Mouse (Mus musculus): ENCODE data around the gene Dcaf11. TPM values are rescaled to one million over a fixed set of nuclear protein-coding genes. Genes with fewer than 3 reads are reported as not detected.
A peak's percentile ranks its signal among the peaks of the same experiment; 100 is the strongest.

Gene Dcaf11
- polyA plus RNA-seq, 1 experiment, result 25.6 TPM

GRCm38 (mm10) chr14:55577871-55578667, 18.3 kb downstream of the Dcaf11 start, which contains the start of gene Psme1:
Gene Psme1 (plus strand): TSS chr14:55578123.
- H3K9me3 ChIP-seq (replicated peaks; ENCODE audit: control insufficient read depth, insufficient read depth, low read length, poor library complexity, severe bottlenecking), result no peaks in the 10 kb centered on the region
- H3K4me1 ChIP-seq (ENCODE audit: control insufficient read depth, insufficient read depth, low read length), result peaks cover 11% of the 10 kb centered on the region
- H3K27ac ChIP-seq (ENCODE audit: insufficient read depth, low read length), result 0 out of 2 replicates have a peak within 1 kb of the TSS, but pooled peaks have one; percentile 2
- H3K27me3 ChIP-seq (ENCODE audit: control insufficient read depth, insufficient read depth, low read length, poor library complexity, severe bottlenecking), result no peaks in the 10 kb centered on the region
- H3K36me3 ChIP-seq (ENCODE audit: control insufficient read depth, insufficient read depth, low read length, poor library complexity, severe bottlenecking), result peaks cover 9% of the 10 kb centered on the region
- peak within 1 kb of the TSS; percentile 82 for H3K4me3 ChIP-seq (ENCODE audit: low read depth, low read length)
- TF ChIP-seq CTCF (IDR thresholded peaks at IDR 0.05; ENCODE audit: low read depth, low read length), result no peak
- peak; percentile 58 for TF ChIP-seq POLR2A (IDR thresholded peaks at IDR 0.05; ENCODE audit: insufficient read depth, low read length)
- TF ChIP-seq EP300 (IDR thresholded peaks at IDR 0.05; ENCODE audit: insufficient read depth, low read depth, low read length), result no peak
- H3K9ac ChIP-seq (ENCODE audit: low read depth, poor library complexity, severe bottlenecking), result peak within 1 kb of the TSS; percentile 68

DNA sequence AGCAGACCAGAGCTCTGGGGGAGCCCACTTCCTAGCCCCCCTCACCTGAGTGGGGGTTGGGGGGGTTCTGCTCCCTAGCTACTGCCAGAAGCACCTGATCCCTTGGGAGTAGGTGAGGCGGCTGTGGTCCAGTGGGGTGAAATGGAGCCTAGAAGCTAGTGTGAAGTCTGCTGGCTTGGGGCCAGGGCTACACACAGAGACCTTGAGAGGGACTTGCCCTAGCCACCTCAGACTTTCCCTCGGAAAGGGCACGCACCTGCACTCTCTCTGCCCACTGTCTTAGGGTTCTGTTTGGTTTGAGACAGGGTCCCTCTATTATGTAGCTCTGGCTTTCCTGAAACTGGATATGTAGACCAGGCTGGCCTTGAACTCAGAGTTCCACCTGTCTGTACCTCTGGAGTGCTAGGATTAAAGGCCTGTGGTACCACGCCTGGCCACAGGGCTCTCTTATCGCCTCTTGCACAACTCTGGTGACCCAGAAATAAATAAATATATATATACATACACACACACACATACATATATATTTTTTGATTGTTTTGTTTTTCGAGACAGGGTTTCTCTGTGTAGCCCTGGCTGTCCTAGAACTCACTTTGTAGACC, 19.0 kb downstream of the Dcaf11 start:
- Histone ChIP-seq H3K27ac (ENCODE audit: insufficient read depth, low read length) (no peak overlapping the region), H3K9me3 (replicated peaks; ENCODE audit: control insufficient read depth, insufficient read depth, low read length, poor library complexity, severe bottlenecking) (no peaks in the 10 kb centered on the region), H3K9ac (ENCODE audit: low read depth, poor library complexity, severe bottlenecking) (peak overlapping the region; percentile 68), H3K4me1 (ENCODE audit: control insufficient read depth, insufficient read depth, low read length) (peaks cover 11% of the 10 kb centered on the region), H3K27me3 (ENCODE audit: control insufficient read depth, insufficient read depth, low read length, poor library complexity, severe bottlenecking) (no peaks in the 10 kb centered on the region), H3K36me3 (ENCODE audit: control insufficient read depth, insufficient read depth, low read length, poor library complexity, severe bottlenecking) (peaks cover 9% of the 10 kb centered on the region), H3K4me3 (ENCODE audit: low read depth, low read length) (peak overlapping the region; percentile 82)
- TF ChIP-seq EP300 (IDR thresholded peaks at IDR 0.05; ENCODE audit: insufficient read depth, low read depth, low read length), result no peak
- TF ChIP-seq POLR2A (IDR thresholded peaks at IDR 0.05; ENCODE audit: insufficient read depth, low read length), result no peak
- no peak for TF ChIP-seq CTCF (IDR thresholded peaks at IDR 0.05; ENCODE audit: low read depth, low read length)

- H3K9me3 ChIP-seq (replicated peaks; ENCODE audit: control insufficient read depth, insufficient read depth, low read length, poor library complexity, severe bottlenecking), result no peaks in the 10 kb centered on the region
- peaks cover 11% of the 10 kb centered on the region for H3K4me1 ChIP-seq (ENCODE audit: control insufficient read depth, insufficient read depth, low read length)
- H3K27ac ChIP-seq (ENCODE audit: insufficient read depth, low read length), result no peak overlapping the region
- no peaks in the 10 kb centered on the region for H3K27me3 ChIP-seq (ENCODE audit: control insufficient read depth, insufficient read depth, low read length, poor library complexity, severe bottlenecking)
- peaks cover 9% of the 10 kb centered on the region for H3K36me3 ChIP-seq (ENCODE audit: control insufficient read depth, insufficient read depth, low read length, poor library complexity, severe bottlenecking)
- no peak for TF ChIP-seq EP300 (IDR thresholded peaks at IDR 0.05; ENCODE audit: insufficient read depth, low read depth, low read length)
- TF ChIP-seq CTCF (IDR thresholded peaks at IDR 0.05; ENCODE audit: low read depth, low read length), result peak; percentile 64
- H3K9ac ChIP-seq (ENCODE audit: low read depth, poor library complexity, severe bottlenecking), result no peak overlapping the region
- no peak overlapping the region for H3K4me3 ChIP-seq (ENCODE audit: low read depth, low read length)
Observed at GRCm38 (mm10) chr14:55579511-55580496, 20.0 kb downstream of the Dcaf11 start.

- H3K4me1 ChIP-seq (ENCODE audit: control insufficient read depth, insufficient read depth, low read length), result peaks cover 8% of the 10 kb centered on the region
- no peak overlapping the region for H3K4me3 ChIP-seq (ENCODE audit: low read depth, low read length)
- TF ChIP-seq EP300 (IDR thresholded peaks at IDR 0.05; ENCODE audit: insufficient read depth, low read depth, low read length), result no peak
- TF ChIP-seq POLR2A (IDR thresholded peaks at IDR 0.05; ENCODE audit: insufficient read depth, low read length), result no peak
- TF ChIP-seq CTCF (IDR thresholded peaks at IDR 0.05; ENCODE audit: low read depth, low read length), result no peak
- no peaks in the 10 kb centered on the region for H3K27me3 ChIP-seq (ENCODE audit: control insufficient read depth, insufficient read depth, low read length, poor library complexity, severe bottlenecking)
- no peak overlapping the region for H3K27ac ChIP-seq (ENCODE audit: insufficient read depth, low read length)
- H3K36me3 ChIP-seq (ENCODE audit: control insufficient read depth, insufficient read depth, low read length, poor library complexity, severe bottlenecking), result peaks cover 9% of the 10 kb centered on the region
- no peak overlapping the region for H3K9ac ChIP-seq (ENCODE audit: low read depth, poor library complexity, severe bottlenecking)
- no peaks in the 10 kb centered on the region for H3K9me3 ChIP-seq (replicated peaks; ENCODE audit: control insufficient read depth, insufficient read depth, low read length, poor library complexity, severe bottlenecking)
Observed at GRCm38 (mm10) chr14:55580731-55581130, 20.9 kb downstream of the Dcaf11 start.

GRCm38 (mm10) chr14:55581981-55582681, 22.3 kb downstream of the Dcaf11 start:
- TF ChIP-seq CTCF (IDR thresholded peaks at IDR 0.05; ENCODE audit: low read depth, low read length), result peak; percentile 54
- no peak for TF ChIP-seq POLR2A (IDR thresholded peaks at IDR 0.05; ENCODE audit: insufficient read depth, low read length)
- no peak overlapping the region for H3K9ac ChIP-seq (ENCODE audit: low read depth, poor library complexity, severe bottlenecking)
- no peak overlapping the region for H3K27ac ChIP-seq (ENCODE audit: insufficient read depth, low read length)
- no peak overlapping the region for H3K4me3 ChIP-seq (ENCODE audit: low read depth, low read length)
- no peaks in the 10 kb centered on the region for H3K9me3 ChIP-seq (replicated peaks; ENCODE audit: control insufficient read depth, insufficient read depth, low read length, poor library complexity, severe bottlenecking)
- H3K4me1 ChIP-seq (ENCODE audit: control insufficient read depth, insufficient read depth, low read length), result peaks cover 3% of the 10 kb centered on the region
- H3K36me3 ChIP-seq (ENCODE audit: control insufficient read depth, insufficient read depth, low read length, poor library complexity, severe bottlenecking), result peaks cover 9% of the 10 kb centered on the region
- no peaks in the 10 kb centered on the region for H3K27me3 ChIP-seq (ENCODE audit: control insufficient read depth, insufficient read depth, low read length, poor library complexity, severe bottlenecking)
